Mouse (Mus musculus) retina, embryonic 14.5 days (tissue): Measurements from ENCODE around the gene Rgs6.

Experiments
- DNase-seq: peaks from one replicate; pipeline ENCODE4 v3.0.0-alpha.2; 2015; ENCODE audit warnings: low spot score

Gene Rgs6

DNA sequence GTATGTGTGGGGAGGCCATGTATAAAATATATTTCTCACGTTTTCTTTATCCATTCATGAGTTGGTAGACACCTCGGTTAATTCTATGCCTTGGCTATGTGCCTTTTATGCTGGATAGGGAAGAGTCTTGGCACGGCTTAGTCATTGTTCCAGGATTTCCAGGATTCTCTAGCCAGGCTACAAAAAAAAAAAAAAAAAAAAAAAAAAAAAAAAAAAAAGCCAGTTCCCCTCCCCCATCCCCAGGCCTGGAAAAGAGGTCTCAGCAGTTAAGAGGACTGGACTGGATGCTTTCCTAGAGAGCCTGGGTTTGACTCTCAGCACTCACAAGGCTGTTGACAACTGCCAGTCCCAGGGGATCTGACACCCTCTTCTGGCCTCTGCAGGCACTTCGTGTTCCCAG, 543.3 kb downstream of the Rgs6 start:
- DNase-seq = no peak

DNA sequence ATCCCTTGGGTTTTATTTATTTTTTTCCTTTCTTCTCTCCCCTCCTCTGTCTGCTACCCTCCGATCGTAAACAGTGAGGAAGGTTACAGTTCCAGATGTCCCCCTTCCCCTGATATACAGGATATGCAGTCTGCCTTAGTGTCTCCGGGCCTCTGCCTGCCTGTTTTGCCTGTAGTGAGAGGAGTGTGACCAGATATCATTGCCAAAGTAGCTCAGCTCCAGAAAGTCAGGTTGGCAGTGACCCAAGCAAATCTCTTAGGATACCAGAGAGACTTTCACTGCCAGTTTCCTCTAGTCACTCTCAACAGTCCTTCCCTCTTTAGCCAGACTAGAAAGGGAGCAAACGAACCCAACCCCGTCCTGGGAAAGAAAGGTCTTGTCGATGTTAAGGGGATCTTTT, 545.7 kb downstream of the Rgs6 start:
- DNase-seq = no peak

DNA sequence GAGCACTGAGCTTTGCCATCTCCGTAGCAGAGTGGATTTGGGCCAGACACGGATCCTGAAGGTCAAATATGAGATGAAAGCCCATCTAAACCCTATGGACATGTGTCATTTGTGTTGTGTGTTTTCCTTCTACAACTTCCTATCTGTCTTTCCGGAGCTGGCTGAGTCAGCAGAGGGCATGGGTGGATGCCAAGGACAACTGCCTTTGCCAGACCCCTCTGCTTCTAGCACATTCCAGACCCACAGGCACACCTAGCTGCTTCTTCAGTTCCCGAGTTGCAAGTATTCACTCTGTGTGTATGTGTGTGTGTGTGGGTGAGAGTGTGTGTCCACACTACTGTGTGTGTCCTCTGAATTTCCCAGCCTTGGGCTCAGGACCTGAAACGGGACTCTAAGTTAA, 547.9 kb downstream of the Rgs6 start:
- no peak for DNase-seq

DNA sequence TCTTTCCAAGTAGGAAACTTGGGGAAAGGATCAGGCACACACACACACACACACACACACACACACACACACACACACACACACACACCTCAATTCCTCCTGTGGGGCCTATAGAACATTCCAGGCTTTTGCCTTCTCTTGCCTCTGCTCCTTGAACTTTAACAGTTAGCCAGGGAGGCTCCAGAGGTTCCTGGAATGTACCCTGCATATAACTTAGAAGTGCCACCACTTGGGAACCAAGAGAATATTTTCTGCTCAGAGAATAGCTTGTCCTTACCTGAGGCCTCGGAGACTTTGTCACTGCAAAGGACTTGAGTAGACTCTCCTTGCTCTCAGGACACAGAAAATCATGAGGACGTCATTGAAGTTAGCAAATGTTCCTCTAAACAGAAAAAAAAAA, 548.4 kb downstream of the Rgs6 start:
- no peak for DNase-seq

- no peak for DNase-seq
These were observed 548.9 kb downstream of the Rgs6 start for GRCm38 (mm10) chr12:83137001-83137400.

- no peak for DNase-seq
These were observed 553.1 kb downstream of the Rgs6 start for GRCm38 (mm10) chr12:83141164-83141563.

GRCm38 (mm10) chr12:83142507-83142906, 554.4 kb downstream of the Rgs6 start:
- DNase-seq = no peak

DNA sequence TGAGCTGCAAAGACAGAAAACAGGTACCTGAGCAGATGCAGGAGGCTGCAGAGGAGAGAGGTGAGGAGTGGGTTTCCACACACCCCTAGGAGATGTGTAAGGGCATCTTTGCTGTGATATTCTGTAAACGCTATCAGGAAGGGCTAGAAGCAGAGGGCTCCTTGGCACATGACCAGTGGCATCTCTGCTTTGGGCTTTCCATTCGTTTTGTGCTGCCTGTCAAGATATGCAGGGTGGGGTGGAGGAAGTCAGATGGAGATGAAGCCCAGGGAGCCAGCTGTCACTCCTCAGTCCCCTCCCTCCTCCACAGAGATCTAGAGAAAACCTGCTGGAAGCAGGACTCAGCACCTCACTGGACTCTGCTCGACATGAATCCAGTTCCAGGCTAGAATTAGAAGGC, 555.0 kb downstream of the Rgs6 start:
- no peak for DNase-seq

GRCm38 (mm10) chr12:83143574-83143973, 555.5 kb downstream of the Rgs6 start:
- DNase-seq = no peak

- no peak for DNase-seq
These were observed 557.0 kb downstream of the Rgs6 start for GRCm38 (mm10) chr12:83145074-83145473.

DNA sequence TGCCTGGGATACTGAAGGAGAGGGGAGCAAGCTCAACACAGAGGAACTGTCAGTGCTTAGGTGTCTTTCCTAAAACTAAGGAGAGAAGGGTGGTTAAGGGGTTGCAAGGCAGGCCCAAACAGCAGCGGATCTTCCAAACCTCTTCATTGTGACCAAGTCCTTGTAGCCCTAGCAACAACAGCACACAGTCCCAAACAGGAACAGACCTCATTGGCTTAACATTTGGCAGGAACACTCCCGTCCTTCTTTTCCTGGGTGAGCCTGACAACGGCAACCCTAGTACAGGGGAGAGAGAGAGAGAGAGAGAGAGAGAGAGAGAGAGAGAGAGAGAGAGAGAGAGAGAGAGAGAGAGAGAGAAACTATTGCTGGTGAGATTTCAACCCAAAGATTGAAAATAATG, 557.8 kb downstream of the Rgs6 start:
- DNase-seq = no peak

DNA sequence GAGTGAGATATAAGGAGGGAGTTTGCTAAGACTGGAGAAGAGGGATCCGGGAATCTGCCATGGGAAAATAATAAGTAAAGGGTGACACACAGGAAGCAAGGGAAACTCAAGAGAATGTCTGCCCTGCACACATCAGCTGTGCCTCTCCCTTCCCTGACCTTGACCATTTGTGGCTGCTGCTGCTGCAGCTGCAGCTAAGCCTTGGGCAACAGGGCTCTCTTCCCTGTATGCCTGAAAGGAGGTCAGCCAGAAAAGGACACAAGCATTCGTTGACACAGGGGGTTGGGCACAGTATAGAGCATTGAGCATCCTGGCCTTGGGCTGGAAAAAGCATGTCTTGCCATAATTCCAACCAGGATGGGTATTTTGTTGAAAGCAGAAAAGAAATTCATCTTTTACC, 558.8 kb downstream of the Rgs6 start:
- peak; percentile 44 for DNase-seq

DNA sequence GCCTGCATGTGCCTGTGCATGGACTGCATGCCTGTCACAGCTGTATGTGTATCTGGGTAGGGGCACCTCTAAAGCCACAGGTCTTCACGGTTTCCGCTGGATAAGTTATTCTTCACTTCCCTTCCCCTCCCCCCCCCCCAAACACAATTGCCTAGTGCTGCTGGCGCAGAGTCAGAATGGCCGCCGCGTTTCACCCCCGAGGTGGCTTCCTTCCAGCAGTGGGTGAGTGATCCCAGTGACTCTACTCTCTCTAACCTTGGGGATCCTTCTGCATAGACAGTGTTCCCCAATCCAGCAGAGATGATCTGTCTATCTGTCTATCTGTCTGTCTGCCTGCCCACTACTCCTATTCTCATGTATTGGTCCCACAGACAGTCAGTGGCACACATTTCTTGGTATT, 561.9 kb downstream of the Rgs6 start:
- DNase-seq = no peak

- DNase-seq = no peak
These were observed 562.7 kb downstream of the Rgs6 start for GRCm38 (mm10) chr12:83150813-83151212.

DNA sequence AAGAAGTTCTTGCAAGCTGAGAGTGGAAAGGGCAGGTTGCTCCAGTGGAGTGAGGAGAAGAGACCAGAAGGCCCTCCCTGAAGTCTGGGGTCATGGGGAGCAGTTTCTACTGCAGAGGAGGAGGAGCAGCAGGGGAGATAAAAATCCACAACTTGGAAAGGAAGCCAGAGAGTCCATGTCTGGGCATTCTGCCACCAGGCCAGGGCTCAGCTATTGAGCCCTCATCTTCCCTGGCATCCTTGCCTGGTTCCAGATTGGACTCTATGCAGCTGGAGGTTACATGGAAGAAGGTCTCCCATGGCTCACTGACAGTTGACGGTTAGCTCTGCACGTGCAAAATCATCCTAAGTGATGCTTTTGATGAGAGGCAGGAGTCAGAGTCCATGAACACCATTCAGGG, 563.4 kb downstream of the Rgs6 start:
- DNase-seq = no peak

DNA sequence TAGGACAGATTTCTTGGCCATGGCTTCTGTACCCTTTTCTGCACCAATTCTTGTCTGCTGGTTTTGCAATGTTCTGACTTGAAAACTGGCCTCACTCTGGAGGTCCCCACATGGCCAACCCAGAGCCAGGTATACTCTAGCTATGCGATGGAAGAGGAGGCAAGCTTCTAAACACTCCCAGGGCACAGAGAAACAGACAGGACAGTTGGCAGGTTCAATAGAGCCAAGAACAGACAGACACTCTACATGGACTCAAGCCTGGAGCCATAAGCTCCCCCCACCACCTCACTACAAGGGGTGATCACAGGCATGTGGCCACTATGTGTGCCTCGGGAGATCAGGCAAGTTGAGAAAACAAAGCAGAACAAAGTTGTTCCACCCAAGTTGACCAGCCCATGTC, 572.1 kb downstream of the Rgs6 start:
- no peak for DNase-seq

DNA sequence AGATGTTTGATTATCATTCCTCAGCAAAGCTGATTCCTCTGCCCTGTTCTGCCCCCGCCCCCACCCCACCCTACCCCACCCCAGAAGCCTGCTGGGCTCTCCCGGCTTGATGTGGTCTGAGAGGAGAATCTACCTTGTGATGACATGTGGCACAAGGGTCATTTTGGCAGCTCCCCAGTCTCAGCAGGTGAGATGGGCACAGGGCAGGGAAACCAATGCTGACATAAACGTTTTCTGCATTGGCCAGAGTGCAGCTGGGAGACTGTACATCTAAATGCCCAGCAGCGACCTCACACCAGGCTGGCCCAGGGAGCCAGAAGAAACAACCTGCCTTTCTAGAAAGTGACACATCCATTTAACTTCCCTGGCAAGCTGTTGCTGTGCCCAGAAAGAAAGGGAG, 572.6 kb downstream of the Rgs6 start:
- no peak for DNase-seq

DNA sequence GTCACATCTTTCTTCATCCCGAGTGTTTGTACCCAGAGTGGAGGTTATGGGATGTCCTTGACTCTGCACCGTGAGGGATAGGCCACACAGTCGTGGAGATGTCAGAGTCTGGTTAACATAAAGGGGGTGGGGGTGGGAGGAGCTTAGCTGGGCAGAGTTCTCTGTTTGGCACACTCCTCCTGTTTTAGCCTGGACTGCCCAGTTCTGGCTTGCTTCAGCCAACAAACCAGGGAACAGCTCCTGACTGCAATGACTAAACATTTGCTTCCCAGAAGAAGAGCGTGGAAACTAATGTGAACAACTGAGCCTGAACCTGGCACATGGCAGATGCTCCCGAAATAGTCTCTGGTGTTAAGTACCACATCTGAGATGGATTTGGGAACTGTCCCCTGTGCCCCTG, 575.6 kb downstream of the Rgs6 start:
- DNase-seq = no peak

DNA sequence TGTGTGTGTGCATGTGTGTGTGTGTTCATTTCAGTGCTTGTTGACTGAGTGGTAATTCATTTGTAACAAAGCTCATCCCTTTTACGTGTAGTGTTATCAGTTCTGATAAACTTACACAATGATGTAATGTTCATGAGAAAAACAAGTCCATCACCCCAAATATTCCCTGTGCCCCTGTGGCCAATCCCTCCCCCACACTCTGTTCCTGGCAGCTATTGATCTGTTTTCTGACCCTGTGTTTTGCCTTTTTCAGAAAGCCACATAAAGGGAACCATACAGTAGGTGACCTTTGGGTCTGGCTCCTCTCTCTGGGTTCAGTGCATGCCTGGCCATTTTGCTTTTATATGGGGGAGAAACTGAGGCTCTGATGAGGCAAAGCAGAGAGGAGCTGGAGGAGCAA, 577.0 kb downstream of the Rgs6 start:
- no peak for DNase-seq

GRCm38 (mm10) chr12:83168310-83168709, 580.2 kb downstream of the Rgs6 start:
- no peak for DNase-seq

- DNase-seq = peak; percentile 43
These were observed 581.6 kb downstream of the Rgs6 start for GRCm38 (mm10) chr12:83169495-83170209.

GRCm38 (mm10) chr12:83178770-83179169, 590.7 kb downstream of the Rgs6 start:
- DNase-seq = peak; percentile 26

DNA sequence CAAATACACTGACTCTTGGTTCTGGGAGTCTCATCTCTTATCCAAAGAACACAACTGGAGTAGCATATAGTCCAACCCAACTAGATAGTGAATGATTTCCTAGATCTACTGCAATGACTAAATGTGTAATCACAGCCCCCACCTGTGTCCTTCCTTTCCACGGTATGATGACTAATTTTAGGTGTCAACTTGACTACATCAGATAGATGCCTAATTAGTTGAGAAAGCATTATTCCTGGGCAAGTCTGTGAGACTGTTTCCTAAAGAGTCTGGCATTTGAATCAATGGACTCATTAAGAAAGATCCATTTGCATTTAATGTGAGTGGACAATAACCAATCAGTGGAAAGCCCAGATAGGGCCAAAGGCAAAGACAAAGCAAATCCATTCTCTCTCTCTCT, 591.8 kb downstream of the Rgs6 start:
- no peak for DNase-seq

GRCm38 (mm10) chr12:83180561-83180960, 592.5 kb downstream of the Rgs6 start:
- no peak for DNase-seq

GRCm38 (mm10) chr12:83201674-83202073, 613.6 kb downstream of the Rgs6 start:
- DNase-seq = no peak
